Mouse (Mus musculus): Measurements from ENCODE around the gene Car15.

The Car15 gene

DNA sequence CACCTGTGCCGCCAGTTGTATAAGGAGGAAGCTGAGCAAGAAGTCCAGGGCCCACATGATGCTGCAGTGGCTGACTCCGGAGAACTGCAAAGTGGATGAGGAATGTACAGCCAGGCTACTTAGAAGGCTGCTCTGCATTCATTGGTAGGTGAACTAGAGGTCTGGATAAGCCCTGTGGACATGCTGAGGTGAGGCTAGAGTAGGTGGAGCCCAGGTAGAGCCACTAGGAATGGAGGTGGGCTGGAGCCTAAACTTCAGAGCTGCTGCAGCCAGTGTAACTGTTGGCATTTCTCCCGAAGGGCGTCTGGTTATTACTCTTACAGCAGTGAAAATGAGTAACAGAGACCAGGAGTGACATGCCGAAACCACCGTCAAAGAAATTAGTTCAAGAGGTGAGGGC is at the start of gene Car15:
Gene Car15, minus strand, starts transcription at position 314 of the 400 bp plus-strand sequence.
- DNase-seq = no peak

GRCm38 (mm10) chr16:17884116-17884515 is 46.0 kb upstream of the Car15 start:
- no peak for DNase-seq

- no peak for DNase-seq
Measured at GRCm38 (mm10) chr16:17882196-17882595, 44.0 kb upstream of the Car15 start.

- no peak for DNase-seq
Measured at GRCm38 (mm10) chr16:17879571-17879970, 41.4 kb upstream of the Car15 start.

DNA sequence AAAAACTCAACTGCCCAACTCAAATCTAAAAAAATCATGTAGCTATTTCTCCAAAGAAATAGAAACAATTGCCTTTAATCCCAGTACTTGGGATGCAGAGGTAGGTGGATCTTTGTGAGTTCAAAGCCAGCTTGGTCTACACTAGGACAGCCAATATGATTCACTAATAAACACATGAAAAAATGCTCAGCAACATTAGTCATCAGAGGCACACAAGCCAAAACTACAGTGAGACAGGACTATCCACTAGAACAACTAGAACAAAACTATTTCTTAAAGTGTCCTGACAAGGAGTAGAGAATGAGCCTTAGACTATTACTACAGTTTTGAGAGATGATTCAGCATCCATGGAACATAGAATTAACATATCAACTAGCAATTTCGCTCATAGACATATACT is 37.9 kb upstream of the Car15 start:
- DNase-seq = no peak

DNA sequence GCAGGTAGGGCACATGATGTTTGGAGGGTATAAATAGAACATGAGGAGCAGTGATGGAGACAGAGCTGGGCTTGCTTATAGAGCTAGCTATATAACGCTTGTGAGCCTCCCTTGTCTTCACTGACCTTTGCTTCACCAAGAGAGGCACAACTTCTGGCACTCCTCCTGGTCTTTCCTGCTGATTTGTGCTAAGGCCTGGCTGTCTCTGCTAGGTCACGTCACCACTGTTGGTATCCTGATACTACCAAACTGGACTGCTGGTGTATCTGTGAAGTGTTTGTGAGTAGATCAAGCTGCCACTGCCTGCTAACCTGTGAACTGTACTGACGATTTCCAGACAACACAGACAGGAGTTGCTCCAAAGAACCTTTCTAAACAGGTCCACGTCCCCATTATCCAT is 37.0 kb upstream of the Car15 start:
- DNase-seq = no peak

DNA sequence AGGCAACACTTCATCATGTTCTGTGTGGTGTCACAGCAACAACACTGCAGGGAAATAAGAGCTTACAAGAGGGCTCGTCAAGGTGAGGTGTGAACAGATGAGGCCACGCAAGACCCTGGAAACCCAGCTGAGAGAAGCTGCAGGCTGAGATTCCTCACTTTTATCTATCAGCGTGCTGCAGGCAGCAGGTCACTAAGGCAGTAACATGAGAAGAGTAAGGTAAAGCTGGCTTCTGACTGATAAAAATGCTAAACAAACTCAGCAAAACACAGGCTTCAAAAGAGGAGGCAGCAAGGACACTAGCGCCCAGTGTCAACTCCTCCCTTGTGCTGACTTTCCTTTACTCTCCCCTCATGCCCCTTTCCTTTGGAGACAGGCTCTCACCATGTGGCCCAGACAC is 34.8 kb upstream of the Car15 start:
- no peak for DNase-seq

GRCm38 (mm10) chr16:17871248-17871647 is 33.1 kb upstream of the Car15 start:
- no peak for DNase-seq

DNA sequence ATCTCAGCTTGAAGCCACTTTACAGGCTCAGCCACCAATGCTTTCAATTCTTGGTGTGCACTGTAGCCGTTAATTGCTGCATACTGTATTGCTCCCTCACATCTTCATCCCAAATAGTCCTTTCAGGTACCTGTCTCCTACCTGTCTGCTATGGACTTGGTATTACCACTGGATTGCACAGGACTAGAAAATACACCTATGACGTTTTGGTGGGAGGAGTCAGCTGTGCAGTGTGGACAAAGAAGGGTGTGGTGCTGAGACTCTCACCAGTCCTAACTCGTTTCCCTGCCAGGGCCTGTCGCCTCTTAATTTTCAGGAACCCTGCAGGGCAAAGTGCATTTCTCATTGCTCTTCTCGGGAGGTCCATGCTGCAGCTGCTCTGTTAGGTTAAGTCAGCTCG is 27.6 kb upstream of the Car15 start:
- DNase-seq = no peak

DNA sequence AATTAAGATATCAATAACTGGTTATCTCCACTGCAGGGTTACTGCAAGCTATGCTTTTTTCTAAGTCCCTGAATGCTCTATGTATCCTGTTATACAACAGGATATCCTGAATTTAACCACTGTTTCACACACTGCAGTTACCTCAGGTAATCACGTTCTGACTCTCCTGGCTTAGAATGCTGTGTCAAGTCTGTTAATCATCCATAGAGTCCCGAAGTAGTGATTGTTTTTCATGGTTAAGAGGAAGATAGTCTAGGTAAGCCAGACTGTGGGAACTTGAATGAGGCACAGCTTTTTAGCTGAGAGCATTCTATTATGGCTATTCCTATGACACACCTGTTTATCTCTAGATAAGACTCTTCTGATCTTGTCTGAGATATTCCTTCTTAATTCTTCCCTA is 27.1 kb upstream of the Car15 start:
- no peak for DNase-seq

- no peak for DNase-seq
Measured at GRCm38 (mm10) chr16:17858592-17858991, 20.4 kb upstream of the Car15 start.

GRCm38 (mm10) chr16:17857157-17857556 is 19.0 kb upstream of the Car15 start:
- no peak for DNase-seq

DNA sequence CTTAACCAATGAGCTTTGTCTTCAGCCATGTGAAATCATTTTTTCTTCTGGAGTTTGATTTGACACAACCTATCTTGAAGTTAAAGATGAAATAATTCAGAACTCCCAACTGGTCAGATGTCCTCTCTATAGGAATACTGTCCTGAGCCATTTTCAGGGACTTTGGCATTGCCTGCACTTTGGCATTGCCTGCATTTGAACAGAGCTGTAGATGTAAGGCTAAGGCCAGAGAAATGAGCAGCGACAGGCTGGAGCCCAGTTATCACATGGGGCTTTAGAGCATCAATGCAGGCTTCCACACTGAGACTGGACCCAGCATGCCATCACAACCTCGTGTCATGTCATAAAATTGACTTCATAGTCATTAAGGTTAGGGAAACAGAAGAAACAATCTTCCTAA is 15.1 kb upstream of the Car15 start:
- no peak for DNase-seq

DNA sequence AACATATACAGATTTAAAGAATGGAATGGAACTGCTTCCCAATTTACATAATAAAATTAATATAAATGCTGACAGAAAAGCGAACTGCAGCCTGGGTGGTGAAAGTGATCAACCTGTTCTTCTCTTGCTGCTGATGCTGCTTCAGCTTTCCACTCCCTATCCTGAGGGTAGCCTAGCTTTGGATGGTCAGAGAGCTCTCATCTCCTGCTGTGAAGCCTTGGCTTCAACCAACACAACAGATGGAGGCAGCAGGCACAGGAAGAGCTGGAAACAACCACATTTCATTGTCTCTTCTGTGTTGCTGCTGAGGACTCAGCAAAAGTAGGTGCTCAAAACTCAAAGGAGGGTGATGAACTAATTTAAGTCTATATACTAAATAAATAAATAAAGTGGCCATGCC is 13.7 kb upstream of the Car15 start:
- DNase-seq = no peak

GRCm38 (mm10) chr16:17851331-17851730 is 13.2 kb upstream of the Car15 start:
- no peak for DNase-seq

DNA sequence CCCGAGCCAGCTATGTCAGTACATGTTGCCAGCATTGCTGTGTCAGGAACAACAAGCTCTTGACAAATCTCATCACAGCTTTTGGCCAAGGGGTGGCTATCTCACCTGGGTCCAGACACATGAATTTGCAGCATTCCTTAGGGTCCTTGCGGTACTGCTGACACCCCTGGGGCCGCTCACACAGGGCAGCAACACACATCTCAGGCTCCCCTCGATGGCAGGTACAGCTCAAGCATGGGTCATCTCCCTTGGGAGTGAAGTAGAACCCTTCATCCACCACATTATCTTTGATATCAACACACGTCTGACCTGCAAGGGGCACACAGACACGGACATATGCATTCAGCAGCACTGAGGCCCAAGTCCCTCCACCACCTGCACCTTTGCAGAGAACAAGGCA is 11.3 kb upstream of the Car15 start:
- no peak for DNase-seq

DNA sequence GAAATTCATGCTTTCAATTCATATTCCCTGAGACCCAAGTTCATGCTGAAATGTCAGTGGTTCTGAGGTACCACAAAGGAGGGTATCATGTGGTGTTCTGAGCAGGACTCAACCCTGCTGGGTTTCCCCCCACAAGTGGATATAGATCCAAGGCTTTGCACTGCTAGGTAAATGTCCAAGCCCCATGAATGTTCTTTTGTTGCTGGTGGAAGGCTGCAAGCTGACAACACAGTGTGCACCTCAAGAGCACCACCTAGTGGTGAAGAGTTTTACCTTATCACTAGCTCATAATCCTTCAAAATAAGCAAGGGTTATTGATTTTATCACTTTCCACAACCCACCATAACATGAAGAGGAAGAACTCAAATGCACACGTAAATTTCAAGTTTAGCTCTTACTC is 10.8 kb upstream of the Car15 start:
- no peak for DNase-seq

DNA sequence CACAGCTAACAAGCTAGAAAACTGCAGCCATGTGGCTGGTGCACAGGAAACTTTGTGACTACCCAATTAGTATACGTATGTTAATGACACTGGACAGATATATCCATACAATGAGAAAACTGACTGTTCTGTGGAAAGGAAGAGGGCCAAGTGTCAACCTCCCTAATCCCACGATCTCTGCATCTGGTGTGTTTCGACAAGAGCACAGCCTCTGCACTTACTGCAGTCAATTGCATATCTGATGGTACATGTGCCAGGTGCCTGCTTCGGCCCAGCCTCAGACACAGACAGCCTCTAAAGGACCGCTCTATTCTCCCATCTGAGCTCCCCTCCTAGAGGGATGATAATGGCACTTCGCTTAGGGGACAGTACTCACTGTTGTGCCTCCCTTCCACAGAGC is 10.3 kb upstream of the Car15 start:
- no peak for DNase-seq

- no peak for DNase-seq
Measured at GRCm38 (mm10) chr16:17843701-17844365, 5.7 kb upstream of the Car15 start.

- DNase-seq = no peak
Measured at GRCm38 (mm10) chr16:17842437-17842836, 4.3 kb upstream of the Car15 start.

DNA sequence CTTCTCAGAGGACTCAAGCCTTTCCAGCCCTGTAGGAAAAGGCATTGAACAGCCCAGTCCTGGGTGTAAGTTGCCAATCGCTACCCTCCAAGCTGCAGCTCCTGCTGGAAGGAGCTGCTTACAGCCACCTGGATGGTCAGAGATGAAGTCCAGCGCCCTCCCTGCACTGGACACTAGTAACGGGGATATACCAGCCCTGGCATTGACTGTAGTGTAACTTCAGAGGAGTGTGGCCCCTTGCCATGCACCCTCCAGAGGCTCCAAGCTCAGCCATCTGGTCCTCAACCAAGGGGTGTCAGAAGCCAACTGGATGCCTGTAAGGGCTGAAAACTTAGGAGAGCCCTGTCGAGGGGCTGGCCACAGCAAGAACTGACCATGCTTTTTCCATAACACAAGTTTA is 1.8 kb upstream of the Car15 start:
- no peak for DNase-seq

GRCm38 (mm10) chr16:17835481-17835880 is 2.7 kb downstream of the Car15 start:
- DNase-seq = no peak

- DNase-seq = no peak
Measured at GRCm38 (mm10) chr16:17834543-17834942, 3.6 kb downstream of the Car15 start.

DNA sequence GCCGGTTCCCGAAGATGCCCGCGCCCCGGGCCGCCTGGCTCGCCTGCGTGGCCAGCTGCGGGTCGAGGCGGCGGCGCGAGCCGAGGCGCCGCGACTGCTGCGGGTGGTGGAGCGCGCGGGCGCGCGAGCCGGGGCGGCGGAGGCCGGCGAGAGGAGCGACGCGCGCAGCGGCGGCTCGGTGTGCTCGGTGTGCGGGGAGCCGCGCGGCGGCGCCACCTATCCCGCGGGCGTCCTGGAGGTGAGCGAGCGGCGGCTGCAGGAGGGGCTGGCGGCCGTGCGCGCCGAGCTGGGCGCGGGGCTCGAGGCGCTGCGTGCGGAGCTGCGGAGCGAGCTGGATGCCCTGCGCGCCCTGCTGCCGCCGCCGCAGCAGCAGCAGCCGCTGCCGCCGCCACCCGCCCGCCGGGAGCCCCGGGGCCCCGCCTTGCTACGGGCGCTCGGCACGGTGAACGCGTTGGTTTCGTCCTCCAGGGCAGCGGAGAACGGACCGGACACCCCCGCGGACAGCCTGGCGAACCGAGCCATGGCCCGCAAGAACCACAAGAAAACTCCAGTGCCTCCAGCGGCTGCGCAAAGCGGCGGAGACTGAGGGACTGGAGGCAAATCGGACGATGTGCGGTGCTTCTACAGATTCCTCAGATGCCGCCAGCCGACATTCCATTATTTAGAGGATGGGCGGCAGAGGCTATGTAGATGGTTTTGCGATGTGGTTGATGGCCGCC is 4.3 kb downstream of the Car15 start:
- DNase-seq = no peak

DNA sequence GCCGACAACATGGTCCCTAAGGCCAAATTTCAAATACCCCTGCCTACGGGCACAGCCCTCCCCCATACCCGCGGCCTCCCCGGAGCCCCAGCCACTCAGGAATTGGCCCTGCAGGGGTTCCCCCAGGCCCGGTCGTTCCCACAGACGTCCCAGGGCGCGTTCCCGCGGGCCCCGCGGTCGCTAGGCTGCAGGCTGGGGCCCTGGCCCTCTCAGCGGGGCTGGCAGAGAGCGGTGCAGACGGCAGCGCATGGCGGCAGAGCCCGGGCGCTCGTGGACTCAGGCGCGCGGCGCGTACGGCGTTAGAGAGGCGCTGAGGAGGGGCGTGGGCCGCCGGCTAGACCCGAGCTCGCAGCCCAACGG is 4.9 kb downstream of the Car15 start:
- no peak for DNase-seq

All from thymus, adult 18-20 months (tissue).